Mouse (Mus musculus) heart, adult 18-20 months (tissue): Measurements from ENCODE around the gene Man1b1. TPM values are rescaled to one million over a fixed set of nuclear protein-coding genes. Genes with fewer than 3 reads are reported as not detected.

ENCODE experiments used
- DNase-seq, 2 experiments: peaks; one replicate each; pipeline ENCODE4 v3.0.0; 2021 to 2022; ENCODE audit warnings: mixed read lengths in 1 of 2
- total RNA-seq, 2 experiments: library from RNA; stranded (reverse); gene quantifications; 2 replicates each; pipeline ENCODE4 v1.2.3; 2021

The Man1b1 gene
- total RNA-seq, 2 experiments from 2014 or later, result 20.8 to 23.6 TPM

GRCm38 (mm10) chr2:25305587-25306359 is 26.4 kb upstream of the Man1b1 start:
- DNase-seq, result no peak

- DNase-seq, result no peak
Observed at GRCm38 (mm10) chr2:25310180-25310579, 22.0 kb upstream of the Man1b1 start.

GRCm38 (mm10) chr2:25310969-25311368 is 21.2 kb upstream of the Man1b1 start:
- DNase-seq, result no peak

- no peak for DNase-seq
Observed at GRCm38 (mm10) chr2:25311491-25311891, 20.6 kb upstream of the Man1b1 start.

- DNase-seq, result no peak
Observed at GRCm38 (mm10) chr2:25318119-25318966, 13.8 kb upstream of the Man1b1 start.

GRCm38 (mm10) chr2:25318971-25319773 is 13.0 kb upstream of the Man1b1 start, which contains the start of gene Grin1:
Gene Grin1 (minus strand): TSS chr2:25319187.
- peak; percentile 33 to 60 for DNase-seq

GRCm38 (mm10) chr2:25320084-25320483 is 12.1 kb upstream of the Man1b1 start:
- DNase-seq, result no peak

GRCm38 (mm10) chr2:25326036-25326435 is 6.1 kb upstream of the Man1b1 start:
- no peak for DNase-seq

GRCm38 (mm10) chr2:25328440-25328839 is 3.7 kb upstream of the Man1b1 start:
- peak in 1 of 2 experiments; percentile 45 for DNase-seq

- DNase-seq, result no peak
Observed at GRCm38 (mm10) chr2:25331470-25331869, 668 bp upstream of the Man1b1 start.

- DNase-seq, result no peak
Observed at GRCm38 (mm10) chr2:25333569-25333968, 1.4 kb downstream of the Man1b1 start.

GRCm38 (mm10) chr2:25338303-25338702 is 6.2 kb downstream of the Man1b1 start:
- no peak for DNase-seq

GRCm38 (mm10) chr2:25348162-25348561 is 16.0 kb downstream of the Man1b1 start:
- peak in 1 of 2 experiments; percentile 25 for DNase-seq

GRCm38 (mm10) chr2:25349499-25349898 is 17.4 kb downstream of the Man1b1 start:
- DNase-seq, result no peak

GRCm38 (mm10) chr2:25350701-25351100 is 18.6 kb downstream of the Man1b1 start:
- DNase-seq, result no peak

- no peak for DNase-seq
Observed at GRCm38 (mm10) chr2:25354211-25354610, 22.1 kb downstream of the Man1b1 start.

- no peak for DNase-seq
Observed at GRCm38 (mm10) chr2:25355419-25356066, 23.4 kb downstream of the Man1b1 start.

GRCm38 (mm10) chr2:25356208-25357079 is 24.3 kb downstream of the Man1b1 start, which contains the start of gene Dpp7:
Gene Dpp7 (minus strand): TSS chr2:25356359.
- DNase-seq, result peak; percentile 87 to 90

GRCm38 (mm10) chr2:25359848-25360247 is 27.7 kb downstream of the Man1b1 start:
- DNase-seq, result no peak

- no peak for DNase-seq
Observed at GRCm38 (mm10) chr2:25363478-25364178, 31.5 kb downstream of the Man1b1 start.
